Comparison of ENCODE assay signal across 26 mouse cellular contexts in the genomic region with DNA sequence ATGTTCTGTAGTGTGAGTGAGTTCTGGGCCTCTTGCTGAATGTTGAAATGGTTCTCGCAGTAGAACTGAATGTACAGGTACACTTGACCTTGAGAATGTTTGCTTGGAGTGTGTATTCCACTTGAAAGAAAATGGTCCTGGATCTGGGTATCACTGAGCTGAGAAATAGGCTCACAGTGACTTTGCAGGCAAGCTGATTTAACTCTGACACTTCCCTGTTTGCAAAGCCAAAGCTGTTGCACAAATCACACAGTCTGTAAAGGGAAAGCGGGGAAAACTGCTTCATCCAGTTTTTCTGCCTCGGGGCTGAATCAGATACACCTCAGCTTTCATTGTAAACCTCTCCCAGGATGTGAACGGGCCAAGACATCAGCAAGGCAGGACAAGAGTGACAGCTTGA.
DNase-seq lines count a peak whose midpoint lies in the region; ATAC-seq and TF ChIP-seq lines count a peak whose summit lies in the region.
"Had no signal": no experiment of that assay in that cellular context is flagged by ENCODE, and none has a peak within 500 bp of the region (broad histone marks: within the 10 kb centered on the region; RNA-seq: fewer than 3 reads in every experiment).

No protein-coding gene starts in this region.

- H3K4me3 ChIP-seq in lung, adult 2 months (replicated peaks; ENCODE audit: extremely low read depth, low read depth, low read length): no peak overlapping the region
- H3K4me3 ChIP-seq in stomach, postnatal 0 days (ENCODE audit: low read depth, low read length): no peak overlapping the region
- no peak overlapping the region for H3K4me3 ChIP-seq in forebrain, embryonic 13.5 days
- H3K4me3 ChIP-seq: embryonic facial prominence, embryonic 15.5 days; heart, embryonic 10.5 days; myocyte; neural tube, embryonic 13.5 days had no signal

- intact Hi-C loops in gastrocnemius, postnatal 36 days (cut with DNase I): no loop called here

- no peaks in the 10 kb centered on the region for H3K9me3 ChIP-seq in stomach, postnatal 0 days (ENCODE audit: control insufficient read depth, low read length)
- no peaks in the 10 kb centered on the region for H3K9me3 ChIP-seq in forebrain, embryonic 13.5 days (replicated peaks)
- H3K9me3 ChIP-seq: embryonic facial prominence, embryonic 15.5 days; G1E; heart, embryonic 10.5 days; neural tube, embryonic 13.5 days had no signal

- TF ChIP-seq EP300 in stomach, postnatal 0 days (optimal IDR thresholded peaks at IDR 0.05): no peak

- ATAC-seq in stomach, postnatal 0 days (ENCODE audit: low FRiP score, low TSS enrichment): peak; percentile 90
- ATAC-seq in forebrain, embryonic 13.5 days: no peak
- ATAC-seq: inflammation-experienced regulatory T-cells, adult 6 months; midbrain, embryonic 16.5 days; Patski had no signal

- no peak for TF ChIP-seq CTCF in lung, adult 2 months (IDR thresholded peaks at IDR 0.05; ENCODE audit: insufficient read depth, low read length)
- no peak for TF ChIP-seq CTCF in stomach, postnatal 0 days (IDR thresholded peaks at IDR 0.05; ENCODE audit: low read depth)

- H3K36me3 ChIP-seq in stomach, postnatal 0 days (ENCODE audit: control insufficient read depth, insufficient read depth, low read length): no peaks in the 10 kb centered on the region
- no peaks in the 10 kb centered on the region for H3K36me3 ChIP-seq in forebrain, embryonic 13.5 days (ENCODE audit: poor library complexity, severe bottlenecking)
- H3K36me3 ChIP-seq: embryonic facial prominence, embryonic 15.5 days; G1E; heart, embryonic 10.5 days; neural tube, embryonic 13.5 days had no signal

- H3K4me2 ChIP-seq in stomach, postnatal 0 days (replicated peaks; ENCODE audit: low read depth): no peak overlapping the region
- no peak overlapping the region for H3K4me2 ChIP-seq in forebrain, embryonic 13.5 days
- H3K4me2 ChIP-seq: embryonic facial prominence, embryonic 15.5 days; hindbrain, embryonic 14.5 days; liver, embryonic 11.5 days; neural tube, embryonic 13.5 days had no signal

- DNase-seq in urinary bladder, postnatal 36 days (ENCODE audit: low spot score in 2 of 2): peak; percentile 27 to 39
- DNase-seq in urinary bladder, postnatal 4 days (ENCODE audit: low spot score in 2 of 2): no peak
- DNase-seq in lung, adult 2 months: peak; percentile 21
- peak; percentile 29 for DNase-seq in lung, postnatal 14 days
- DNase-seq in stomach, postnatal 0 days (ENCODE audit: low spot score): peak; percentile 74
- DNase-seq in retina, embryonic 14.5 days (ENCODE audit: low spot score): no peak
- no peak for DNase-seq in gastrocnemius, postnatal 36 days
- DNase-seq: B cell, adult 2 months; cerebellum, adult 18-20 months; cerebellum, postnatal 14 days; heart, postnatal 4 days; kidney, adult 18-20 months; thymus, postnatal 14 days had no signal

- H3K27me3 ChIP-seq in stomach, postnatal 0 days (ENCODE audit: control insufficient read depth, insufficient read depth, low read length): no peaks in the 10 kb centered on the region
- no peaks in the 10 kb centered on the region for H3K27me3 ChIP-seq in forebrain, embryonic 13.5 days
- H3K27me3 ChIP-seq: CH12.LX; embryonic facial prominence, embryonic 15.5 days; neural tube, embryonic 13.5 days had no signal

- H3K27ac ChIP-seq in stomach, postnatal 0 days (replicated peaks): no peak overlapping the region
- no peak overlapping the region for H3K27ac ChIP-seq in forebrain, embryonic 13.5 days
- H3K27ac ChIP-seq: embryonic facial prominence, embryonic 15.5 days; heart, embryonic 10.5 days; hindbrain, embryonic 14.5 days; kidney, postnatal 0 days; neural tube, embryonic 13.5 days had no signal

- WGBS in lung, adult 2 months: 60% methylated on average over 4 of the region's 4 CpGs
- WGBS in stomach, postnatal 0 days: 59% methylated on average over 4 of the region's 4 CpGs
- 83% methylated on average over 4 of the region's 4 CpGs for WGBS in forebrain, embryonic 13.5 days

- H3K4me1 ChIP-seq in lung, adult 2 months (ENCODE audit: control insufficient read depth, insufficient read depth, low read length): no peaks in the 10 kb centered on the region
- H3K4me1 ChIP-seq in stomach, postnatal 0 days (replicated peaks; ENCODE audit: control insufficient read depth, insufficient read depth): no peaks in the 10 kb centered on the region
- H3K4me1 ChIP-seq in forebrain, embryonic 13.5 days: no peaks in the 10 kb centered on the region
- H3K4me1 ChIP-seq: embryonic facial prominence, embryonic 15.5 days; heart, embryonic 10.5 days; neural tube, embryonic 13.5 days had no signal

- no peak for TF ChIP-seq POLR2A in lung, adult 2 months (IDR thresholded peaks at IDR 0.05; ENCODE audit: borderline replicate concordance, extremely low read depth, low read depth, low read length)

- no peak overlapping the region for H3K9ac ChIP-seq in stomach, postnatal 0 days (ENCODE audit: low read length)
- no peak overlapping the region for H3K9ac ChIP-seq in forebrain, embryonic 13.5 days
- H3K9ac ChIP-seq: embryonic facial prominence, embryonic 15.5 days; hindbrain, embryonic 14.5 days; neural tube, embryonic 13.5 days had no signal

Comparison
In these comparisons a context has a peak if more than half of its experiments do, and no peak if none do; other contexts are left out.
1. DNase-seq: peak in urinary bladder, postnatal 36 days (2 of 2), lung, adult 2 months (single experiment), lung, postnatal 14 days (single experiment) and stomach, postnatal 0 days (single experiment); none in urinary bladder, postnatal 4 days (0 of 2), retina, embryonic 14.5 days (single experiment) and gastrocnemius, postnatal 36 days (0 of 2).